Mouse (Mus musculus) myocyte (in vitro differentiated cells): Measurements from ENCODE around the gene Nyap2. TPM values are rescaled to one million over a fixed set of nuclear protein-coding genes. Genes with fewer than 3 reads are reported as not detected.
"Not testable (repeated sequence)": the region's sequence is repeated elsewhere in the genome, so short reads cannot be mapped to it uniquely, and the experiment has no call there.

ENCODE experiments used
- H3K27me3 ChIP-seq: one replicate; pipeline ENCODE4 v1.6.1; 2011; ENCODE audit not compliant: control insufficient read depth, insufficient read depth, insufficient read length
- H3K36me3 ChIP-seq: one replicate; pipeline ENCODE4 v1.6.1; 2011; ENCODE audit not compliant: control insufficient read depth, insufficient read depth
- H3K4me2 ChIP-seq: one replicate; pipeline ENCODE4 v1.6.1; 2011; ENCODE audit warnings: low read depth, control low read depth
- H3K4me3 ChIP-seq: one replicate; pipeline ENCODE4 v1.5.1; 2011; ENCODE audit warnings: mild to moderate bottlenecking, control low read depth, moderate library complexity
- H3K79me2 ChIP-seq: one replicate; pipeline ENCODE4 v1.6.1; 2011; ENCODE audit not compliant: control insufficient read depth, insufficient read depth
- H3ac ChIP-seq: one replicate; pipeline ENCODE4 v1.6.1; 2011; ENCODE audit not compliant: control insufficient read depth, insufficient read length
- CEBPB ChIP-seq: IDR thresholded peaks from 2 replicates; pipeline ENCODE4 v1.6.1; 2011; ENCODE audit warnings: mild to moderate bottlenecking, moderate library complexity; ENCODE audit not compliant: poor library complexity, insufficient read depth, severe bottlenecking
- E2F4 ChIP-seq: IDR thresholded peaks from one replicate; pipeline ENCODE4 v1.6.1; 2011; ENCODE audit warnings: mild to moderate bottlenecking, control low read depth, moderate library complexity; ENCODE audit not compliant: insufficient read depth
- MAX ChIP-seq: IDR thresholded peaks from one replicate; pipeline ENCODE4 v1.6.1; 2011; ENCODE audit warnings: low read depth, mild to moderate bottlenecking, control low read depth
- MYOD1 ChIP-seq, 3 experiments: IDR thresholded peaks; one replicate each; pipeline ENCODE4 v1.6.1; 2011; ENCODE audit warnings: control low read depth in 2 of 3, low read depth in 2 of 3, mild to moderate bottlenecking in 2 of 3, moderate library complexity in 1 of 3; ENCODE audit not compliant: insufficient read length in 2 of 3, control insufficient read depth in 1 of 3
- MYOG ChIP-seq, 3 experiments: IDR thresholded peaks; one replicate each; pipeline ENCODE4 v1.6.1; 2011; ENCODE audit warnings: control low read depth in 2 of 3, low read depth in 2 of 3, mild to moderate bottlenecking in 2 of 3; ENCODE audit not compliant: insufficient read length in 2 of 3, control insufficient read depth in 1 of 3, insufficient read depth in 1 of 3
- POLR2A ChIP-seq: IDR thresholded peaks from one replicate; pipeline ENCODE4 v1.6.1; 2011; ENCODE audit warnings: low read depth, mild to moderate bottlenecking, control low read depth, moderate library complexity; ENCODE audit not compliant: insufficient read length
- POLR2AphosphoS2 ChIP-seq: IDR thresholded peaks from one replicate; pipeline ENCODE4 v1.6.1; 2011; ENCODE audit warnings: low read depth, control low read depth; ENCODE audit not compliant: insufficient read length
- REST ChIP-seq: IDR thresholded peaks from one replicate; pipeline ENCODE4 v1.6.1; 2011; ENCODE audit warnings: mild to moderate bottlenecking, control low read depth, moderate library complexity; ENCODE audit not compliant: insufficient read depth, insufficient read length
- SRF ChIP-seq: IDR thresholded peaks from one replicate; pipeline ENCODE4 v1.6.1; 2011; ENCODE audit warnings: low read depth; ENCODE audit not compliant: control insufficient read depth, insufficient read length
- TCF12 ChIP-seq: IDR thresholded peaks from one replicate; pipeline ENCODE4 v1.6.1; 2011; ENCODE audit warnings: mild to moderate bottlenecking, control low read depth; ENCODE audit not compliant: poor library complexity, insufficient read depth, severe bottlenecking
- TCF3 ChIP-seq: IDR thresholded peaks from one replicate; pipeline ENCODE4 v1.6.1; 2011; ENCODE audit warnings: low read depth, control low read depth; ENCODE audit not compliant: insufficient read length
- USF1 ChIP-seq: IDR thresholded peaks from one replicate; pipeline ENCODE4 v1.6.1; 2011; ENCODE audit warnings: low read depth, mild to moderate bottlenecking, control low read depth, moderate library complexity
- polyA plus RNA-seq: library from polyadenylated mRNA; unstranded; fragments of >200 nt; fragmentation: generic; extraction: Trizol; gene quantifications from one replicate; pipeline ENCODE4 v1.2.1, GENCODE M21; 2012; ENCODE audit warnings: missing spikeins

Gene Nyap2
- polyA plus RNA-seq, 1 experiment = under 0.01 TPM

GRCm38 (mm10) chr1:81211491-81211890 lies 134.7 kb downstream of the Nyap2 start:
- TF ChIP-seq MYOD1 (IDR thresholded peaks at IDR 0.05; ENCODE audit: control insufficient read depth in 1 of 3, insufficient read length in 2 of 3, low read depth in 2 of 3) (no peak), E2F4 (no peak), POLR2A (no peak), SRF (no peak), MYOG (IDR thresholded peaks at IDR 0.05; ENCODE audit: control insufficient read depth in 1 of 3, insufficient read depth in 1 of 3, insufficient read length in 2 of 3, low read depth in 2 of 3) (no peak), TCF3 (no peak), TCF12 (no peak), CEBPB (no peak), USF1 (no peak), MAX (no peak), REST (no peak), POLR2AphosphoS2 (no peak)
- Histone ChIP-seq H3K4me3 (no peak overlapping the region), H3K4me2 (no peak overlapping the region), H3K27me3 (no peaks in the 10 kb centered on the region), H3K36me3 (no peaks in the 10 kb centered on the region), H3ac (no peak overlapping the region), H3K79me2 (no peaks in the 10 kb centered on the region)

- H3K79me2 ChIP-seq = no peaks in the 10 kb centered on the region
- TF ChIP-seq TCF3 = no peak
- no peak for TF ChIP-seq TCF12
- no peak for TF ChIP-seq MYOG (IDR thresholded peaks at IDR 0.05; ENCODE audit: control insufficient read depth in 1 of 3, insufficient read depth in 1 of 3, insufficient read length in 2 of 3, low read depth in 2 of 3)
- no peak for TF ChIP-seq USF1
- TF ChIP-seq POLR2AphosphoS2 = no peak
- TF ChIP-seq REST = no peak
- TF ChIP-seq E2F4 = no peak
- TF ChIP-seq MAX = no peak
- TF ChIP-seq MYOD1 (IDR thresholded peaks at IDR 0.05; ENCODE audit: control insufficient read depth in 1 of 3, insufficient read length in 2 of 3, low read depth in 2 of 3) = no peak
- TF ChIP-seq CEBPB = no peak
- no peak for TF ChIP-seq POLR2A
These were observed 143.0 kb downstream of the Nyap2 start for GRCm38 (mm10) chr1:81219790-81220189.

GRCm38 (mm10) chr1:81231759-81232406 lies 155.1 kb downstream of the Nyap2 start:
- H3K36me3 ChIP-seq = no peaks in the 10 kb centered on the region
- H3K4me3 ChIP-seq = no peak overlapping the region
- TF ChIP-seq TCF3 (no peak), POLR2AphosphoS2 (no peak), MAX (no peak), MYOG (IDR thresholded peaks at IDR 0.05; ENCODE audit: control insufficient read depth in 1 of 3, insufficient read depth in 1 of 3, insufficient read length in 2 of 3, low read depth in 2 of 3) (no peak), E2F4 (no peak), CEBPB (no peak), MYOD1 (IDR thresholded peaks at IDR 0.05; ENCODE audit: control insufficient read depth in 1 of 3, insufficient read length in 2 of 3, low read depth in 2 of 3) (no peak), REST (no peak)
- H3K4me2 ChIP-seq = no peak overlapping the region
- no peak overlapping the region for H3ac ChIP-seq
- H3K27me3 ChIP-seq = no peaks in the 10 kb centered on the region
- H3K79me2 ChIP-seq = no peaks in the 10 kb centered on the region

More at GRCm38 (mm10) chr1:81219790-81220189, 143.0 kb downstream of the Nyap2 start:
- H3K4me3 ChIP-seq = no peak overlapping the region
- H3ac ChIP-seq = no peak overlapping the region
- no peaks in the 10 kb centered on the region for H3K36me3 ChIP-seq
- H3K27me3 ChIP-seq = no peaks in the 10 kb centered on the region
- H3K4me2 ChIP-seq = no peak overlapping the region

GRCm38 (mm10) chr1:81232407-81232789 lies 155.6 kb downstream of the Nyap2 start:
- H3K27me3 ChIP-seq, H3K4me3 ChIP-seq, H3K4me2 ChIP-seq, H3K79me2 ChIP-seq, H3K36me3 ChIP-seq, H3ac ChIP-seq: not testable (repeated sequence)

- no peaks in the 10 kb centered on the region for H3K36me3 ChIP-seq
- H3K27me3 ChIP-seq = no peaks in the 10 kb centered on the region
- no peak overlapping the region for H3K4me3 ChIP-seq
- no peaks in the 10 kb centered on the region for H3K79me2 ChIP-seq
- TF ChIP-seq E2F4 (no peak), MAX (no peak), MYOG (IDR thresholded peaks at IDR 0.05; ENCODE audit: control insufficient read depth in 1 of 3, insufficient read depth in 1 of 3, insufficient read length in 2 of 3, low read depth in 2 of 3) (no peak), POLR2AphosphoS2 (no peak), POLR2A (no peak), USF1 (no peak), CEBPB (no peak), MYOD1 (IDR thresholded peaks at IDR 0.05; ENCODE audit: control insufficient read depth in 1 of 3, insufficient read length in 2 of 3, low read depth in 2 of 3) (no peak), TCF3 (no peak), REST (no peak), TCF12 (no peak), SRF (no peak)
- H3K4me2 ChIP-seq = no peak overlapping the region
- H3ac ChIP-seq = no peak overlapping the region
These were observed 171.9 kb downstream of the Nyap2 start for GRCm38 (mm10) chr1:81248447-81249205.
